29 mouse cellular contexts compared by ENCODE assay signal in the genomic region with DNA sequence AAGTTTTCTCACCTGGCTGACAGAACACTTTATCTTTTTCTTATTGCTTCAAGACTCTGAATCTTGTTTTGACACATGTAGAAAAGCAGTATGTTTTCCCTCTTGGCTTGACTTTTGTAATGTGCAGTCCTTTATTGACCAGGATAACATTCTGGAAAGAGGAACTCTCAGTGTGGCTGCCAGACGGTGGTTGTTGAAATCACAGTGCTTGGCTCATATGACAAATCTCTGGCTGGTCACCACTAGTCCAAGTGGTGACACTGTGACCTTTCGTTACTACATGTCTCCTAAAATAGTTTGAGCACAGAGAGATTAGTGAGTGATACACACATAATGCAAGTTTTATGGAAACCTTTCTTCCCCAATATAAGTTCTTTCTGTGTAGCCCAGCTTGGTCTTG.
A peak's percentile ranks its signal among the peaks of the same experiment; 100 is the strongest.
DNase-seq lines count a peak whose midpoint lies in the region; ATAC-seq and TF ChIP-seq lines count a peak whose summit lies in the region.
"Had no signal": no experiment of that assay in that cellular context is flagged by ENCODE, and none has a peak within 500 bp of the region (broad histone marks: within the 10 kb centered on the region; RNA-seq: fewer than 3 reads in every experiment).

No protein-coding gene starts in this region.

- DNase-seq in adrenal gland, postnatal 10 days, result peak; percentile 10
- DNase-seq in adrenal gland, postnatal 25 days, result no peak
- peak; percentile 40 to 52 for DNase-seq in heart, adult 18-20 months
- DNase-seq in lung, adult 18-20 months, result peak; percentile 8 to 14
- DNase-seq in lung, postnatal 10 days, result no peak
- DNase-seq: cerebellum, adult 11-12 months; cerebellum, postnatal 10 days; gastrocnemius, postnatal 25 days; kidney, adult 2 months; kidney, postnatal 36 days; liver, postnatal 0 days; lung, postnatal 4 days; thymus, postnatal 4 days had no signal

- TF ChIP-seq POLR2A in bone marrow macrophage, adult 2 months (IDR thresholded peaks at IDR 0.05; ENCODE audit: borderline replicate concordance, low read depth, low read length), result no peak

- H3K4me1 ChIP-seq in heart, embryonic 12.5 days (replicated peaks), result no peaks in the 10 kb centered on the region
- peaks cover 6% of the 10 kb centered on the region for H3K4me1 ChIP-seq in bone marrow macrophage, adult 2 months (ENCODE audit: control insufficient read depth, insufficient read depth, low read length)
- H3K4me1 ChIP-seq: embryonic facial prominence, embryonic 13.5 days; forebrain, embryonic 10.5 days; heart, embryonic 13.5 days; hindbrain, embryonic 12.5 days; intestine, embryonic 15.5 days; limb, embryonic 12.5 days; liver, embryonic 12.5 days; megakaryocyte, embryonic 14.5 days had no signal

- no peaks in the 10 kb centered on the region for H3K36me3 ChIP-seq in heart, embryonic 12.5 days
- H3K36me3 ChIP-seq: embryonic facial prominence, embryonic 13.5 days; forebrain, embryonic 10.5 days; G1E; heart, embryonic 13.5 days; hindbrain, embryonic 12.5 days; intestine, embryonic 15.5 days; limb, embryonic 12.5 days; liver, embryonic 12.5 days; midbrain, embryonic 13.5 days had no signal

- no peak for ATAC-seq in heart, embryonic 12.5 days (ENCODE audit: insufficient number of reproducible peaks, low FRiP score)
- ATAC-seq: forebrain, embryonic 16.5 days; hindbrain, postnatal 0 days; intestine, embryonic 15.5 days; liver, embryonic 12.5 days; liver, postnatal 0 days; midbrain, embryonic 13.5 days had no signal

- no peak overlapping the region for H3K4me2 ChIP-seq in heart, embryonic 12.5 days
- H3K4me2 ChIP-seq: embryonic facial prominence, embryonic 13.5 days; heart, embryonic 13.5 days; hindbrain, embryonic 12.5 days; intestine, embryonic 15.5 days; limb, embryonic 12.5 days; liver, embryonic 12.5 days; midbrain, embryonic 13.5 days had no signal

- WGBS in heart, embryonic 12.5 days, result 50% methylated on average over 2 of the region's 2 CpGs

- 0 out of 2 replicates have a peak, but pooled peaks cover 3% of the 10 kb centered on the region for H3K9me3 ChIP-seq in heart, embryonic 12.5 days (replicated peaks)
- H3K9me3 ChIP-seq: embryonic facial prominence, embryonic 13.5 days; forebrain, embryonic 10.5 days; heart, embryonic 13.5 days; hindbrain, embryonic 12.5 days; intestine, embryonic 15.5 days; limb, embryonic 12.5 days; midbrain, embryonic 13.5 days had no signal

- TF ChIP-seq CTCF in bone marrow macrophage, adult 2 months (IDR thresholded peaks at IDR 0.05; ENCODE audit: low read depth, low read length), result no peak

- H3K4me3 ChIP-seq in heart, embryonic 12.5 days, result no peak overlapping the region
- no peak overlapping the region for H3K4me3 ChIP-seq in bone marrow macrophage, adult 2 months (ENCODE audit: insufficient read depth, low read length)
- H3K4me3 ChIP-seq: embryonic facial prominence, embryonic 13.5 days; forebrain, embryonic 10.5 days; heart, embryonic 13.5 days; hindbrain, embryonic 12.5 days; intestine, embryonic 15.5 days; layer of hippocampus, adult 2 months; left cerebral cortex, adult 2 months; limb, embryonic 12.5 days; liver, embryonic 12.5 days; megakaryocyte, embryonic 14.5 days; midbrain, embryonic 13.5 days had no signal

- H3K9ac ChIP-seq in heart, embryonic 12.5 days, result no peak overlapping the region
- H3K9ac ChIP-seq: embryonic facial prominence, embryonic 13.5 days; heart, embryonic 13.5 days; hindbrain, embryonic 12.5 days; intestine, embryonic 15.5 days; limb, embryonic 12.5 days; liver, embryonic 12.5 days; liver, postnatal 0 days; midbrain, embryonic 13.5 days had no signal

- no peak overlapping the region for H3K27ac ChIP-seq in heart, embryonic 12.5 days (ENCODE audit: poor library complexity, severe bottlenecking)
- peak overlapping the region; percentile 47 for H3K27ac ChIP-seq in bone marrow macrophage, adult 2 months (ENCODE audit: insufficient read depth, low read depth, low read length)
- H3K27ac ChIP-seq: embryonic facial prominence, embryonic 13.5 days; forebrain, embryonic 10.5 days; heart, embryonic 13.5 days; hindbrain, embryonic 12.5 days; hindbrain, postnatal 0 days; intestine, embryonic 15.5 days; layer of hippocampus, adult 2 months; left cerebral cortex, adult 2 months; limb, embryonic 12.5 days; liver, embryonic 12.5 days; midbrain, embryonic 13.5 days had no signal

- H3K27me3 ChIP-seq in heart, embryonic 12.5 days (replicated peaks), result no peaks in the 10 kb centered on the region
- H3K27me3 ChIP-seq: embryonic facial prominence, embryonic 13.5 days; heart, embryonic 13.5 days; hindbrain, embryonic 12.5 days; intestine, embryonic 15.5 days; limb, embryonic 12.5 days; liver, embryonic 12.5 days; megakaryocyte, embryonic 14.5 days; midbrain, embryonic 13.5 days had no signal

Comparison
In these comparisons a context has a peak if more than half of its experiments do, and no peak if none do; other contexts are left out.
1. DNase-seq: peak in adrenal gland, postnatal 10 days (single experiment), heart, adult 18-20 months (2 of 2) and lung, adult 18-20 months (2 of 2); none in adrenal gland, postnatal 25 days (single experiment) and lung, postnatal 10 days (single experiment).